Mouse (Mus musculus): ENCODE results near the gene Sorbs2.

The Sorbs2 gene
- long read RNA-seq, experiment 1, partial matches to known transcripts = 16 of 62 reads
- long read RNA-seq, experiment 1, other reads (novel, unspliced or antisense) = 46 of 62 reads
- long read RNA-seq, experiment 2, partial matches to known transcripts = 29 of 58 reads
- long read RNA-seq, experiment 2, other reads (novel, unspliced or antisense) = 27 of 58 reads

- intact Hi-C loops (cut with DNase I) = no loop called here
Observed at GRCm38 (mm10) chr8:45507634-45508321, at the start of gene Sorbs2. TSS of gene Sorbs2 (plus strand) at chr8:45507788.

- intact Hi-C loops (cut with DNase I) = no loop called here
Observed at GRCm38 (mm10) chr8:45457874-45458273, 49.7 kb upstream of the Sorbs2 start.

GRCm38 (mm10) chr8:45469006-45469405, 38.6 kb upstream of the Sorbs2 start:
- intact Hi-C loops (cut with DNase I) = no loop called here

- intact Hi-C loops (cut with DNase I) = loop anchor here (10.0 kb wide), 1 partner anchor 155 kb away; no protein-coding TSS in a partner anchor
Observed at GRCm38 (mm10) chr8:45469507-45470178, 37.9 kb upstream of the Sorbs2 start.

- intact Hi-C loops (cut with DNase I) = no loop called here
Observed at GRCm38 (mm10) chr8:45480886-45481285, 26.7 kb upstream of the Sorbs2 start.

GRCm38 (mm10) chr8:45486281-45486680, 21.3 kb upstream of the Sorbs2 start:
- intact Hi-C loops (cut with DNase I) = no loop called here

- intact Hi-C loops (cut with DNase I) = no loop called here
Observed at GRCm38 (mm10) chr8:45503971-45504370, 3.6 kb upstream of the Sorbs2 start.

- intact Hi-C loops (cut with DNase I) = no loop called here
Observed at GRCm38 (mm10) chr8:45506376-45506775, 1.2 kb upstream of the Sorbs2 start.

- intact Hi-C loops (cut with DNase I) = no loop called here
Observed at GRCm38 (mm10) chr8:45507277-45507633, 333 bp upstream of the Sorbs2 start.

- intact Hi-C loops (cut with DNase I) = no loop called here
Observed at GRCm38 (mm10) chr8:45508521-45509104, 1.0 kb downstream of the Sorbs2 start.

GRCm38 (mm10) chr8:45512369-45512768, 4.8 kb downstream of the Sorbs2 start:
- intact Hi-C loops (cut with DNase I) = no loop called here

- intact Hi-C loops (cut with DNase I) = no loop called here
Observed at GRCm38 (mm10) chr8:45521595-45521994, 14.0 kb downstream of the Sorbs2 start.

GRCm38 (mm10) chr8:45527708-45528107, 20.1 kb downstream of the Sorbs2 start:
- intact Hi-C loops (cut with DNase I) = no loop called here

GRCm38 (mm10) chr8:45528890-45529289, 21.3 kb downstream of the Sorbs2 start:
- intact Hi-C loops (cut with DNase I) = no loop called here

GRCm38 (mm10) chr8:45536578-45536977, 29.0 kb downstream of the Sorbs2 start:
- intact Hi-C loops (cut with DNase I) = no loop called here

GRCm38 (mm10) chr8:45540513-45540912, 32.9 kb downstream of the Sorbs2 start:
- intact Hi-C loops (cut with DNase I) = no loop called here

GRCm38 (mm10) chr8:45552175-45552574, 44.6 kb downstream of the Sorbs2 start:
- intact Hi-C loops (cut with DNase I) = no loop called here

GRCm38 (mm10) chr8:45554627-45555026, 47.0 kb downstream of the Sorbs2 start:
- intact Hi-C loops (cut with DNase I) = no loop called here

- intact Hi-C loops (cut with DNase I) = no loop called here
Observed at GRCm38 (mm10) chr8:45557936-45558335, 50.3 kb downstream of the Sorbs2 start.

GRCm38 (mm10) chr8:45558426-45558825, 50.8 kb downstream of the Sorbs2 start:
- intact Hi-C loops (cut with DNase I) = no loop called here

GRCm38 (mm10) chr8:45559176-45559820, 51.7 kb downstream of the Sorbs2 start:
- intact Hi-C loops (cut with DNase I) = no loop called here

GRCm38 (mm10) chr8:45565189-45565588, 57.6 kb downstream of the Sorbs2 start:
- intact Hi-C loops (cut with DNase I) = no loop called here
